Mouse (Mus musculus) urinary bladder, postnatal 14 days (tissue): Measurements from ENCODE around the gene Snrk.
A peak's percentile ranks its signal among the peaks of the same experiment; 100 is the strongest.

Experiments
- DNase-seq: peaks from one replicate; pipeline ENCODE4 v3.0.0; 2021; ENCODE audit warnings: low spot score

Gene Snrk

DNA sequence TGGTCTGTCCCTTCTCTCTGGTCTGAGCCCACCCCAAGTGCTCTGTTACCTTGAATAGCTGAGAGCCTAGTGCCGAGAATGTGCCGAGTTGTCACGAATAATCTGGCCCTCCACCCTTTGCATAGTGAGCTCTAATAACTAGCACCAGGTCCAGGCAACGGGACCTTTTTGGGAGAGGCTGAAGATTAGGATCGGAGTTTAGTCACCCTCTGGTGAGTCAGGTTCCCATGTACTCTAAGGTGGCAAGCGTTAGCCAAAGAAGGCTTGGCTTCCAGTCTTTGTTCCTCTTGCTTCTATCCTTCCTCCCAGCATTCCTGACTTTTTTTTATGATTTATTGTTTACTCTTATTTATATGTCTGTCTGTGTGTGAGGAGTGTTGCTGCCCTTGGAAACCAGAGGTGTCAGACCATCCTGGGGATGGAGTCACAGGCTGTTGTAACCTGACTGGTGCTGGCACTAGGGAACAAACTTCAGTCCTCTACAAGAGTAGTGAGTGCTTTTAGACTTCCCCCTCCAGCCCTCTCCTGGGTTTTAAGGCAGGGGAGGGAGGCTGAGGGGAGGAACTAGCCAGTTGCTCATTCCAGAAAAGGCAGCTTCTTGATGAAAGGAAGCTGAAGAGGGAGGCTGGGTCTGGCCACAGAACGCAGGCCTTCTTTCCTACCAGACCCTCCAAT, 9.2 kb upstream of the Snrk start:
- peak; percentile 17 for DNase-seq

DNA sequence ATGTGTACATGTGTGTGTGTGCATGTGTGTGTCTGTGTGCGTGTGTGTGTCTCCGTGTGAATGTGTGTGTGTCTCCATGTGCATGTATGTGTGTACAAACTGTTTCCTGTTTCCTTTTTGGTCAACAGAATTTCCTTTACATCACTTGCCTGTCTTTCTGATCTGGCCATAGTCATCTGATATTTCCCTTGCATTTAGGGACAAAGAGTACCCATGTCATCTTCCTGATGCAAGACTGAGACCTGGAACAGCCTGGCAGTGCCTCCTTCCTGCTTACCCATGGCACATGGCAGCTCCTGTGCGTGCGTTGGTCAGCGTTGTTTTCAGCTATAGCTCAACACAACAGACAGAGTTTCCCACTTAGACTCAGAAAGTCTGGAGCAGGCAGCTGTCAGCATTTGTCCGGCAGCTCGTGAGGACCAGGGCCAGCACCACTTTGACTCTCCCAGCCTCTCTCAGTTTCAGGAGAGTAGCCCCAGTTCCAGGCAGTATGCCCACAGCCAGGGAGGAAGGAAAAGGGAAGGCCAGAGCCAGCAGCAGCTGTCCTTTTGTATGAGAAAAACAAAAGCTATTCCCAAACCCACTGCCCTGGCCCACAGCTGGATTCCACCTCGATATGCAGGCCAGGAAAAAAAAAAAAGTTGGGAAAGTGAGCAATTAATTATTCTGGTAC, 7.4 kb upstream of the Snrk start:
- peak; percentile 18 for DNase-seq

DNA sequence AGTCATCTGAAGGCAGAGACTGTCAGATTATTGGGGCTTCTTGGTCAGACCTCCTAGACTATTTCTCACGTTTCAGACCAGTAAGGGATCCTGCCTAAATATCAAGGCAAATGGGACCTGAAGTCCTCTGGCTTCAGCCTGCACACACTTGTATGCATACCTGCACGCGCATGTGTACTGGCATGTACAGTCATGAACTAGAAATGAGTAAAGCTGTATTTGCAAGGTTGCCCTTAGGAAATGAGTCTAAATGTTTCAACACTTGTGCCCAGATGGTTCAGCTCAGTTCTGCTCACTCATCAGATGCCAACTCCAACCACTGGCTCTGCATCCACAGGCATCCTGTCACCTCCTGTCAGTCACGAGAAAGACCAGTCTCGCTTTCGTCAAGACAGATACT, 6.6 kb upstream of the Snrk start:
- no peak for DNase-seq

DNA sequence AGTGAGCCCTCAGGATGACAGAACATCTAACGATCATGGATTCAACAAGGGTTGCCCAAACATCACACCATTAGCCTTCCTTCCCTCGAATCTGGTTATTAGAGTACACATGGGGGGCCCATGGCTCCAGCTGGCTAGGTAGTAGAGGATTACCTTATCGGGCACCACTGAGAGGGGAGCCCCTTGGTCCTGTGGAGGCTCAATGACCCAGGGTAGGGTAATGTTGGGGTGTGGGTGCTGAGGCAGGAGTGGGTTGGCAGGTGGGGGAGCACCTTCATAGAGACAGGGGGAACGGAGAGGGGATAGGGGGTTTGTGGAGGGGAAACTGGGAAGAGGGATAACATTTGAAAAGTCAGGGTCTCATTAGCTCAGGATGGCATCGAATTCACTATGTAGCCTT, 6.1 kb upstream of the Snrk start:
- DNase-seq: no peak

DNA sequence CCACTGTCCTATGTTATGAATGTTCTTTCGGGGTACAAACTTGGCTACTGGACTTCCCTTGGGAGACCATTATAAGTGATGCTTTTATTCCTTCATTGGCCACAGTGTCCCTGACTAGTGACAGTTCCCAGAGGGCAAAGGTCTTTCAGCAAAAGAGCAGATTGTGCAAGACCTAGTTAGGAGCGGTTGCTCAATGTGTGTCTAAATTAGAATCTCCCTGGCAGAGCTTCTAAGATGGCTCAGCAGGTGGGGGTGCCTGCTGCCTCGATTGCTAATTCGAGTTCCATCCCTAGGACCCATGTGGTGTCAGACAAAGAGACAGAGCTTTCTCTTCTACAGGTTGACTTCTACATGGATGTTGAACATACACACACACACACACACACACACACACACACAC, 1.5 kb upstream of the Snrk start:
- DNase-seq: no peak

DNA sequence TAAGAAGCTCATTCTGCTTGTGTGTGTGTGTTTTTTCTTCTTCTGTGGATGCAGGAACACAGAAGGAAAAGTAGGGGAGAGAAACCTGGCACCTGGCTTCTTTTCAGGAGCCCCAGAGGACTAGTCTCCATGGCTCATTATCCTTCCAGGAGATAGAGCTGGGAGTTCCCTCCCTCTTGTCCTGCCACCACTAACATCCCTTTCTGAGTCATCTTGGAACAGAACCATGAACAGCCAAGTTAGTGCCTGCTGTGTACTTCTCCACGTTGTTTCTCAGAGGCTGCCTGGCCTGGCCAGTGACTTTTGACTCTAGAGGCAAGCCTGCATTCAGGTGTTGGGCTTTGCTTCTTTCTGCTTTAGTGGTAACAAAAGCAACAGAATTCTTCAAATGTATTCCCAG, 707 bp upstream of the Snrk start:
- DNase-seq: no peak

DNA sequence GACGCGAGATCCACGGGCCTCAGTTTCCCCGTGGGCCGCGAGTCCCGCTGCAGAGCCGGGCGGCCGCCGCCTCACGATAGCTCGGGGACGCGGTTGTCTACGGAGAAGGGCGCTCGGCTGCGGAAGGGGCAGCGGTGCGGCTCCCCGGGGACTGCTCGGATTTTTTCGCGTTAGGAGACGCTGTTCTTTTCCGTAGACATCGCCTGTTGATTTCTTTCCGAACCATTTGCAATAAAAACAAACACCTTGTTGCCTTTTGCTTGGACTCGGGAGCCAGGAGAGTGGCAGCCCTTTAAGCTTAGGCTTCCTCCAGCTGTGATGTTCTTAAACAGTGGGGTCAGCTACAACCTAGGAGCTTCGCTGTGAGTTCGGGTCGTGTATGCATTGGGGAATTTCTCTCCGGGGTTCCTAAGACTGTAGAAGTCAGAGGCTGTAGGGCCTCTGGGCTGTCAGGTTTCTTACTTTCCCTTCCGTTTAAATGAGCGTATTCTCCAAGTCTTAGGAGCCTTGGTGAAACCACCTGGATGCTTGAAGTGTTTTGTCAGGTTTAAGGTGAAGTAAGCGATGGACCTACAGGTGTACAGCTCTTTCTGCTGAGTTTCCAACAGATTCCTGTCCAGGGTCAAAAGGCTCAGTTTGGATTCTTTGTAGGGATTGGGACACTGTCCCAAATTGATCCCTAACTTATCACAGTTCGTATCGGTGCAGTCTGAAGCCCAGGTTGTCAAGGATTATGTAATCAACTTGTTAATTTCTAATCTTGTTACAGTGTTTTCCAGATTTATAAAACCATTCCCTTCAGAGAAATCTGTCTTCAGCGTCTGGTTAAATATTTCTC, 845 bp downstream of the Snrk start:
- peak; percentile 26 for DNase-seq

DNA sequence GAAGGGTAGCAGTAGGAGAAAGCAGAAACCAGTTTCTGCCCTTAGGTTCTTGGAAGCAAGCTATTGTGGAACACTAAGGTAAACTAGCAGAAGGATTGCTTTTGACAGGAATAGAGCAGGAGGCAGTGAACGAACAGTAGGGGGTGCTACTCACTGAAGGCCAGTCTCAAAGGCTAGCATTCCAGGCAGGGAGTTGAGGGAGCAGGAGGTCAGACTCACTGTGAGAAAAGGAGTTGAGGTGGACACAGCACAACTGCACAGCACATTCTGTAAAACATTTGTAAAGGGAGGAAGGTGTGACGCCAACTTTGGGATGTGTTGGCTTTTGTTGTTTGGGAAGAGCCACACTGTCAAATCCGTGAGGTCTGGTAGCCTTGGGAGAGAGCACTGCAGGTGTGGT, 3.0 kb downstream of the Snrk start:
- DNase-seq: peak; percentile 68

DNA sequence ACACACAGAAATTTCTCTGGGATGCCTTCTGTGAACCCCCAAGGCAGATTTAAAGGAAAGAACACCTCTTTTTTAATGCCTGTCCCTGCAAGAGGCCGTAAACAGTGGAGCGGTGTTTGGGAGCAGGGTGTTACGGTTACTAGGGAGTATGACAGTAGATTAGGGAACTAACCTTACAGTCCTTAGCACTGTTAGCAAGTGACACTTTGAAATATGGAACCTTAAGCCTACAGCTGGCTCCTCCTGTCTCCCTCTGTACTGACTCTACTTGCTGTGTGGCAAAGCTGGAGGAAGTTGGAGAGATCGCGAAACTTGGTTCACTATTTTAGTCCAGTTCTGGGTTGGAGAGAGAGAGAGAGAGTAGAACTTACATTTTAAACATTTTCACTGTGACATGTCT, 5.0 kb downstream of the Snrk start:
- no peak for DNase-seq

DNA sequence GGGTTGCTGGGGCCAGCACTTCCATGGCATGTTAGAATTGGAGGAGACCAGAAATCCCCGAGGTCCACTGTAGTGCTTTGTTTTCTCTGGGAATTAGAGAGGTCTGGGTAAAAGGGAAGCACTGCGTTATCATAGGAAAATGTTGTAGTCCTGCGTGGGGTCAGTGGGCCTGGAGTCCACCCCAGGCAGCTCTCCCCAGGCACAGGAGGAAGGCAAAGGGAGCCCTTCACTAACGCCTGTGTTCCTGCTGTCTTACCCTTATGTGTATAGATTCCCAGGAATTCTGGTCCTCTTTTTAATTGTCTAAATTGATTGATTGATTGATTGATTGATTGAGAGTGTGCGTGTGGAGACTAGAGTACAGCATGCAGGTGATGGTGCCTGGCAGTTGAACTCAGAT, 6.1 kb downstream of the Snrk start:
- no peak for DNase-seq

DNA sequence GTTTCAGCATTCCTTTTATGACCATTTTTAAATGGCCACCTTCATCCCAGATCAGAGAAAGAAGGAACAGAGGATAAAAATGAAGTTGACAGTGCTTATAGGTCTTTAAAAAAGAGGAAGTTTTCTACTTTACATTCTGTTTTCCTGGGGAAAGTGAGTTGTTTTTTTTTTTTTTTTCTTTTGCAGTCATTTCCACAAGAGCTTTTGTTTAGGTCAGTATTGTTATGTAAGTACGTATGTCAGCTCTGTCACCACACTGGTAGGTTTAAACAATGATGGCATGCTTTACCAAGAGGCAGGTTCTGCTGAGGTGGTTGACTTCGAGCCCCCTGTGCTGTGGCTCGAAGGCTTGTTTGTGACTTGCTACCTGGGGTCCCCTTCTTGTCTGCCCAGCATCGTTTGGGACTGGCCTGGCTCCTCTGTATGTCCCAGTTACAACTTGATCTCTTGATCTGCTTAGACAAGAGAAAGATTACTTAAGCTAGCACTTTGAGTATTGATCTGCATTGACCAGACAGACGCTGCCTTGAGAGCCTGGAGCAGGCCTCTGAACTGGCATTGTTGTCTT, 8.7 kb downstream of the Snrk start:
- no peak for DNase-seq

DNA sequence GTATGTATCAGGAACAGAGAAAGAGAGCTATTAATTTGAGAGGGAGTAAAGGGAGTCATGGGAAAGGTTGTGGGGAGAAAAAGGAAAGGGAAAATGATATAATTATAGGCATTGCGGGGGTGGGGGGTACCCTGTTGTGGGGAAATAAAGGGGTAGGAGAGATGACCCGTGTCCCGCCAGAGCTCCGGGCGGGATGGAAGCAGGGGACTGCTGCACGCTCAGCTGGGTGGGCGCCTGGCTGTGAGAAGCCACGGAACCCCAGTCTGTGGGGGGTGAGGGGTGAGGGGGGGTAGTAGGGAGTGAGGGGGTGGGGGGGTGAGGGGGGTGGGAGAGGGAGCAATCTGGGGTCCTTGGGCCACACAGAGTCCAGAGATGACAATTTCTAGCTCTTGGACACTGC, 9.7 kb downstream of the Snrk start:
- DNase-seq: no peak

DNA sequence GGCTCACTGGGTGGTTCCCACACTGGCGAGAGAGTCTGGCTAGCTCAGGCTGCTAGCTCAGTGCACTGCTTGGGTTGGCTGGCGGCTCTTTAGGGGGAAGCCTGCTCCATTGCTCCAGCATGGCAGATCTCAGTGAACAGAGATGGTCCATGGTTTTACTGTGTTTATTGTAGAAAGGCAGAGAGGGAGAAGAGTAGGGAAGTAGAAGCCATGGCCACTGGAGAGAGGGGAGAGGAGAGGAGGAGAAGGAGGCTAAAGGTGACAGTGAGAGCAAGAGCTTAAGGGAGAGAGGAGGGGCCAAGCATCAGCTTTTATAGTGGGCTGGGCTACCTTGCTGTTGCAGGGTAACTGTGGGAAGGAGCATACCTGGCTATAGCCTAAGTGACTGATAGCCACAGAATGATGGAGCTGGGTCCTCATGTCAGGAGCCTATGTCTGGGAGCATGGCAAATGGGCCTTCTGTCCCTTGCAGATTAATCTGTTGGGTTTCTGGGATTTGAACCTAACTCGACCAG, 10.3 kb downstream of the Snrk start:
- no peak for DNase-seq

DNA sequence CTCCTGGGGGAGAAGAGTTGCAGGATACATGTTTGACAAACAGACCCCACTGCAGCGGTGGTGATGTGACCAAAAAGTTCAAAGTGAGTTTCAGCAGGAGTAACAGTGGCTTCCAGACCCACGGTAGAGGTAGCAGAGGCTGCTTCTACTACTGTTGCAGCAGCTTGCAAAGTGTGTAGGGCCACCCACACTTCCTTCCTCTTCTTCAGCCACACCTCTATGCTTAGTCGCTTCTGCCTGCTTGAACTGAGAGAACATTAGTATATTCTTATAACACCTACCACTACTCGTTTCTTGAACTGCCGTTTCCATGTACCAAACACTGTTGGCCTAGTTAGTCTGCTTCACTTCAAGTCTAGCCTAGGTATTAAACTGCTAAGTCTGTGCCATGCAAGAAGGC, 11.6 kb downstream of the Snrk start:
- no peak for DNase-seq

DNA sequence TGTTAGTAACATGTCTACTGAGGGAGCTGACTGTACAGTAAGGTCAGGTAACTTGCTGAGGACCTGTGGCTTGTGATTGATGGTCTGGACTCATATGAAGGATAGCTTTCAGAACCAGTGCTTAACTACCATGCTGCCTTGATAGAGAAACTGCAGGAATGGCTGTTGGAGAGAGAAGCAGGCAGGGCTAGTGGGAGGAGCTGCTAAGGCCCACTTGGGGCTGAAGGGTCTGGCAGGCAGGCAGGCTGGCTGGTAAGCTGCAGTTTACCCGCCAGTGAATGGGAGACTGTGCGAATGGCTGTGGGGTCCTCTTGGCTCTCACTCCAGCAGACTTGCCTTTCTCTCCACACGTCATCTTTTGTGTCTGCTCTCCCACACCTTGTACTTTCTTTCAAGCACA, 13.6 kb downstream of the Snrk start:
- no peak for DNase-seq

DNA sequence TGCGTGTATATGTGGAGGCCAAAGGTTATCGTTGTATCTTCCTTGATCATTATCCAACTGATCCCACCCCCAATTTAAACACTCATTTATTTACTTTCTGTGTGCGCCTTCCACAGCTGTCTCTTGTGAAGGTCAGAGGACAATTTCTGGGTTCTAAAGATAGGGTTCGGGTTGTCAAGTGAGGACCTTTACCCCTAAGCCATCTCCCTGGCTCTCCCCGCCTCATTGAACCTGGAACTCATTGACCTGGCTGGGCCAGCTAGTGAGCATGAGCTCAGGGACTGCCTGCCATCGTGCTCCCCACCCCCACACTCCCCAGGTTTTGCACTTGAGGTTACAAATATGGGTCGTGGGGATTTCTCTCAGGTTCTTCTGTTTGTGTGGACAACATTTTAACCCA, 15.1 kb downstream of the Snrk start:
- DNase-seq: no peak

DNA sequence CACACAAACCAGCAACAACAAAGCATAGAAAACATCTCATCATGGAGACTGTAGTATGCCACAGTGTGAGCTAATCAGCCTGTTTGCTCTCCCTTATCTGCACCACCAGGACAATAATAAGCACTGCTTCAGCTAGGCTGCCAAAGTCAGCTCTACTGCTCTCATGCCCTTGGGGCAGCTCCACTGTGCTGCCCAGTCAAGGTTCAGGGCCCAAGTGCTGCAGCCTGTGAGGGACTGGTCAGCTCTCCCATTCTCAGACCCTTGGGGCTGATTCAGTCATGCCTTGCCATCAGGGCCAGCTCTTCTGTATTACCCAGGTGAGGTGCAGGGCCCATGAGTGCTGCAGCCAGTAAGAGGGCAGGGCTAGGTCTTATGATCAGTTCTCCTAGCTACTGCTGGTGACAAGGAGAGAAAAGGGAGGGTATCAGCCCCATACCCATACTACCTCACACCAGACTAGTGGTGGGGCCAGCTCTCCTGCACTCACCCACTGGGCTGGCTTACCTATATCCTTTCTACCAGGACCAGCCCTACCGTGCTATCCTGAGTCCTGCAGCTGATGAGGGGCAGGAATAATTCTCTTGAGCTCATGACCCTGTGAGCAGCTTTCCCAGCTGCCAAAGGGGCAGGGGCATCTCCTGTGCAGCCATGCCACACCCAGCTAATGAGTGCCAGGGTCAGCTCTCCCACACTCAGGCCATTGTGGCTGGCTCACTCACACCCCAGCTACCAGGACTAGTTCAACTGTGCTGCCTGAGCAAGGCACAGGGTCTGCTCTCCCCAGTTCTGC, 18.2 kb downstream of the Snrk start:
- no peak for DNase-seq

DNA sequence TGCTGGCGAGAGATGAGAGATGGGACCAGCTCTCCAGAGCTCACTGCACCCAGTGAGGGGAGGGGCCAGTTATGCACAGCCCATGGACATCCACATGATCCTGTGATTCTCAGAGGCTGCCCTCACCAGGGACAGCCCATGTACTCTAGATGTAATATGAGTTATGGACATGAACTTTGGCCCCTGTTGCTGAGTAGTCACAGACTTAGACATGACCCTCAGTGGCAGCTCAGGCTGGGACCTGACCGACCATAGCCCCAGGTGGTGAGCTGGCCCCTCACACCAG, 18.8 kb downstream of the Snrk start:
- DNase-seq: no peak

DNA sequence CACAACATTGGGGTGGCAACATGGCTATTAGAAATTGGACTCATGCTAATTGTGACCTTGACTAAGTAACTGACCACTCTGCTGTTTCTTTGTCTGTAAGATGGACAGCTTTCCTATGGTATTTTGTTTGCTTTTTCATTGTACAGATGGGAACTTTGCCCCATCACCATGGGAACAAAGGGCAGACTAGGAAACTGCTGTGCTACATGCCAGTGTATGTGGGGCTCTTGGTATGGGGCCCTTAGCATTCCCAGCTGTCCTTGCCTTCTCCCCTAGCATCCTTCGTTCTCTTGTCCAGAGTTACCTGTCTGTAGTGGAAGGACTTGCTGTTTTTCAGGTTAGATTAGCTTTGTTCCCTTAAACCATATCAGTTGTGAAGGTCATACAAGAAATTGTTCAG, 20.9 kb downstream of the Snrk start:
- no peak for DNase-seq

DNA sequence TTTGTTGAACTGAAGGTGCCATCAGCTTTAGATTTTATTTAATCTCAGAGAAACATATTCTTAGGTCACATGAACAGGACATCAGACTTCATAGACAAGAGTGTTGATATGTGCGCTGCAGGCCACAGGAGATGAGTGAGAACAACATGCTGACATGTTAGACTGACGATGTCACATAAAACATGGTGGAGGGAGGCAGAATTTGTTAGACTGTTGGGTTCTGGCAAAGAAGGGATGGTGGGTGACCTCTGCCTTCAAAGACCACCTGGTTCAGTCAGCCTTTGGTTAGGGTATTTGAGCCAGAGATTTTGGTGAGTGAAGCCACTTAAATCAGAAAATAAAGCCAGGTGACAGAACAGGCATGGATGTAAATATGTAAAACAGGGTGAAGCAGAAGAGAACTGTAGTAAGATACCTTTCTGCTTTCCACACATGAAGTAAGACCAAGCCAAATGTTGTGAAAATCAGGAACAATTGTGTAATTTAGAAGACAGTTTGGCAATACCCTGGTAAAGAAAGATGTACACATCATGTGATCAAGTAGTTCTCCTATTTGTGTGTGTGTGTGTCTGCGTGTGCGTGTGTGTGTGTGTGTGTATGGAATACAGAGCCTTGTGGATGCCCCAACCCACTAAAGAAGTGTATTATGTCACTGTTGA, 21.4 kb downstream of the Snrk start:
- no peak for DNase-seq

DNA sequence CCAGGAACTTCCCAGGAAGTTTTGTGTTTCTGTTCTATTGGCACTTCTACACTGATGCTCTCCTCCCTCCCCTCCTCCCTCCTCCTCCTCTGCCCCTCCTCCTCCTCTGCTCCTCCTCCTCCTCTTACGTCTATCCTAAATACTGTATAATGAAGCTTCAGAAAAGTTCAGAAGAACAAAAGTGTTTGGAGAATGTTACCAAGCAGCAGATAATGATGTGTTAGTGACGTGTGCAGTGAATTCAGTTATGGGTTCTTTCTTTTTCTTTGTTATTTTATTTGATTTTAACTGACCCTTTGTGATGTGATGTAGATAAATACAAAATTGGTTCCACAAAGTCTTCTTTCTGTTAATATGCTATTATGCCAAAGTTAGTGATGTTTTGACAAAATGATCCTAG, 22.2 kb downstream of the Snrk start:
- no peak for DNase-seq

DNA sequence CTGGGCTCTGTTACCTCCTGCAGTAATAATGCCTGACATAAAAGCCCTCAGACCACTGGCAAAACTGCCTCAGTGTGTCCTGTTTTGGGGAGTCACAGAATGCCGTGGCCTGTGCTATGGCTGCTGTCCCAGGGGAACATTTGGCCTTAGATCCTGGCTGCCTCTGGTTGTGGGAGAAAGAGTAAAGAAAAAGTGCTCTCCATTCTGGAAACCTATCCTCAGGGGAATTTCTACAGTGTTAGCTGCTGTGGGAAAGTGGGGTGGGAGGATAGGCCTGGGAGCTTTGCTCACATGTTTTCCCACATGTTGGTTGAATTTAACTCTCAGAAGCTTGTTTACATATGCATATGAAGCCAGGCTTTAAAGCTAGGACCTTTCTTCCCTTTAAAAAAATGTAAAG, 26.2 kb downstream of the Snrk start:
- DNase-seq: no peak
